Mouse (Mus musculus): ENCODE measurements around the gene Chchd6. TPM values are rescaled to one million over a fixed set of nuclear protein-coding genes. Genes with fewer than 3 reads are reported as not detected.
A peak's percentile ranks its signal among the peaks of the same experiment; 100 is the strongest.

Chchd6 gene
- polyA plus RNA-seq, 1 experiment = 60.1 TPM

DNA sequence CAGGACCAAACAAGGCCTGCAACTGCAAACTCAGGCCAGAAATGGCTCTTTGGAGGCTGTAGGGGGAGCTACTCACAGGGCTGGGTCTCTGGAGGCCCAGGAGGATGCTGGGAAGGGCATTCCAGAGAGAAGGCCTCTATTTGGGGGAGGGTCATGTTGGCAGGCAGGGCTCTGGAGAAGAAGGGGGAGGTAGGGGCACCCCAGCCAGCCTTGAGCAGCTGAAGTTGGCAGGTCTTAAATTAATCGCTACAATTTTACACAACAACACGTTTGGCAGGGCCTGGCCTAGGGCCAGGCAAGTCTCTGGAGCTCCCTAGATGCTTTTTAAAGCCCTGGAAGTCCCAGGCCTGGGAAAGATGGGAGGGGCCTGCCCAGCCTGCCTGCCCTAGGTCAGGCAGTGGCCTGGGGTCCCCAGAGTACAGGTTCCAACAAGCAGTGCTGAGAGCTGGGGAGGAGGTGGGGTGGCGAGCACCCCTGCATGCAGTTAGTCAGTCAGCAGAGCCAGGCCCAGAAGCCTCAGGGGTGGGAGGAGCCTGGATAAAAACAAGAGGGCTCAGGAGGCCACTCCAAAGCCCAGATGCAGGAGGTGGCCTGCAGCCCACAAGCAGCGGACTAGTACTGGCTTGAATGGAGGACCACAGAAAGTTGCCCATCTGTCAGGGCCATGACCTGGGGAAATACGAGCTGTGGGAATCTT is 243.9 kb downstream of the Chchd6 start:
- DNase-seq = peak; percentile 47
- 32% methylated on average over 5 of the region's 5 CpGs for WGBS
- Histone ChIP-seq H3K4me1 (ENCODE audit: control insufficient read depth, insufficient read depth, low read length) (peaks cover 31% of the 10 kb centered on the region), H3K4me3 (replicated peaks; ENCODE audit: extremely low read depth, low read depth, low read length) (no peak overlapping the region)
- peak; percentile 22; the same call in 1 of the 2 replicates for TF ChIP-seq CTCF (IDR thresholded peaks at IDR 0.05; ENCODE audit: insufficient read depth, low read length)
- TF ChIP-seq POLR2A (IDR thresholded peaks at IDR 0.05; ENCODE audit: borderline replicate concordance, extremely low read depth, low read depth, low read length) = no peak

DNA sequence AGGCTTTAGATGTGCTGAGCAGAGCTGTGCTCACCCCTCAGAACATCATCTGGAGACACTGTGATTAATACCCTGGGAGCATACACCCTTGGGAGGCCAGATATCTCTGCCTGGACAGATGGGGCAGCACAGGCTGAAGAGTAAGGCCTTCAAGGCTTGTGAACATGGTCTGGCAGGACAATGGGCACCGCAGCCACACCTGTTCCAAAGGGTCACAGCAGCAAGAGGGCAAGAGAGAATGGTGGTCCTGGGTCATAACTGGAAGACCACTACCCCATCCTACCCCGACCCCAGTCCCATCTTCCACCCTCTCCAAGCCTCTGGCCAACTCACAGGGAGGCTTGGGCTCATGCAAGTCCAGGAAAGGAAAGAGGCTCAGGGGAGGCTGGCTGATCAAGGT is 244.9 kb downstream of the Chchd6 start:
- no peak for DNase-seq
- TF ChIP-seq POLR2A (IDR thresholded peaks at IDR 0.05; ENCODE audit: borderline replicate concordance, extremely low read depth, low read depth, low read length) (no peak), CTCF (IDR thresholded peaks at IDR 0.05; ENCODE audit: insufficient read depth, low read length) (no peak)
- peaks cover 35% of the 10 kb centered on the region for H3K4me1 ChIP-seq (ENCODE audit: control insufficient read depth, insufficient read depth, low read length)
- no peak overlapping the region for H3K4me3 ChIP-seq (replicated peaks; ENCODE audit: extremely low read depth, low read depth, low read length)
- 98% methylated on average over 2 of the region's 2 CpGs for WGBS

DNA sequence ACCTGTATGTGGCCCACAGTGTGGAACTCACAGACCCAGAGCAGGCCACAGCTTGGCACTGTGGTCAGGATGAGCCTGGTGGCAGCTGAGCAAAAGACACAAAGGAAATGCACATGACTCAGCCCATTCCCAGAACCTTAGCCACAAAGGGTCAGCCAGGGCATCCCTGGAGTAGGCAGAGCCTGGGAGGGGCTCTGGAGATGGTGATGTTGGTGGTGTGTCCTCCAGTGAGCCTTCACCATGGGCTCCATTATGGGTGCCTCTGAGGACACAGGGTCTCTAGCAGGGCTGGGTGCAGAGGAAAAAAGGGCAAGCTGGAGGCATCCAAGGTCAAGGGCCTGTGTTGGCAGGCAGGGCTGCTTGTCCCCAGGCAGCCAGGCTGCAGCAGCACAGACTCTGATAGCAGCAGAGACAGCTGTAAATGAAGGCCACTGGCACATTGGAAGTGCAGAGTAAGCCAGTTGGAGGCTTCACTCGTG is 245.4 kb downstream of the Chchd6 start:
- TF ChIP-seq CTCF (IDR thresholded peaks at IDR 0.05; ENCODE audit: insufficient read depth, low read length) (0 out of 2 replicates have a peak, but pooled peaks have one; percentile 6), POLR2A (IDR thresholded peaks at IDR 0.05; ENCODE audit: borderline replicate concordance, extremely low read depth, low read depth, low read length) (0 out of 2 replicates have a peak, but pooled peaks have one; percentile 6)
- DNase-seq = no peak
- WGBS = 50% methylated on average over 1 of the region's 1 CpGs
- no peak overlapping the region for H3K4me3 ChIP-seq (replicated peaks; ENCODE audit: extremely low read depth, low read depth, low read length)
- peaks cover 40% of the 10 kb centered on the region for H3K4me1 ChIP-seq (ENCODE audit: control insufficient read depth, insufficient read depth, low read length)

DNA sequence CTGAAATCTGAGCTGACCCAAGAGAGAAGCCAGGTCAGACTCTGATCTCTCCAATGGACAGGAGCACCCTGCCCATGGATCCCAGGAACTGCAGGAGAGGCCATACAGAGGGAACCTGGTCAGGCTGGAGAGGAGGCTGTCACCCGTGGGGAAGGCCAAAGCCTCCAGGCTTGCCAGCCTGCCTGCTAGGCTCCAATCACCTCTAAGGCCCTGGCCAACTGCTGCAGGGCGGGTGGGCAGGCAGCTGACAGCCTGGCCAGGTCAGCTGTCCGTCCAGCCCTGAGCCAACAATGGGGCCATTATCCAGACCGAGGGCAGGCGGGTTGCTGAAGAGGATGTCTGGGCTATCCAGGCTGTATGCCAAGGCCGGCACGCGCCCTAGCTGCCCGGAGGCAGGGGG is 247.1 kb downstream of the Chchd6 start:
- Histone ChIP-seq H3K4me3 (replicated peaks; ENCODE audit: extremely low read depth, low read depth, low read length) (no peak overlapping the region), H3K4me1 (ENCODE audit: control insufficient read depth, insufficient read depth, low read length) (peaks cover 42% of the 10 kb centered on the region)
- no peak for DNase-seq
- 37% methylated on average over 9 of the region's 9 CpGs for WGBS
- no peak for TF ChIP-seq POLR2A (IDR thresholded peaks at IDR 0.05; ENCODE audit: borderline replicate concordance, extremely low read depth, low read depth, low read length)
- TF ChIP-seq CTCF (IDR thresholded peaks at IDR 0.05; ENCODE audit: insufficient read depth, low read length) = no peak

DNA sequence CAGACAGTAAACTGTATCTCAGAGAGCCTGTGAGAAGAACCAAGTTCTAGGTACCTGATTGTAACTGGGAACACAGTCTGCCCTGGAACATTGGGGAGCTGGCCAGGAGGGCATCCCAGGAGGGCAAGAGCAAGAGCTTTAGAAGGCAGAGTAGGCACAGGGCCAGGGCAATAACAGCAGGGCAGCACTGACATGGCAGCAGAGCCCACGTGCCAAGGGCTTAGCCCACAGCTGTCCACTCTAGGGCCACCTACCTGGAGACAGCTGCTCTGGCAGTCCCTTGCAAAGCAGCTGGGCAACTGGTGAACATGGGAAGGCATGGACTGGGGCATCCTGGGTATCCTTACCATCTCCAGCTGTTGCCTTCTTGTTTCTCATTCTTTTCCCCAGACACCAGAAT is 247.7 kb downstream of the Chchd6 start:
- DNase-seq = no peak
- Histone ChIP-seq H3K4me3 (replicated peaks; ENCODE audit: extremely low read depth, low read depth, low read length) (no peak overlapping the region), H3K4me1 (ENCODE audit: control insufficient read depth, insufficient read depth, low read length) (peaks cover 38% of the 10 kb centered on the region)
- 58% methylated on average over 1 of the region's 1 CpGs for WGBS
- TF ChIP-seq CTCF (IDR thresholded peaks at IDR 0.05; ENCODE audit: insufficient read depth, low read length) (no peak), POLR2A (IDR thresholded peaks at IDR 0.05; ENCODE audit: borderline replicate concordance, extremely low read depth, low read depth, low read length) (no peak)

DNA sequence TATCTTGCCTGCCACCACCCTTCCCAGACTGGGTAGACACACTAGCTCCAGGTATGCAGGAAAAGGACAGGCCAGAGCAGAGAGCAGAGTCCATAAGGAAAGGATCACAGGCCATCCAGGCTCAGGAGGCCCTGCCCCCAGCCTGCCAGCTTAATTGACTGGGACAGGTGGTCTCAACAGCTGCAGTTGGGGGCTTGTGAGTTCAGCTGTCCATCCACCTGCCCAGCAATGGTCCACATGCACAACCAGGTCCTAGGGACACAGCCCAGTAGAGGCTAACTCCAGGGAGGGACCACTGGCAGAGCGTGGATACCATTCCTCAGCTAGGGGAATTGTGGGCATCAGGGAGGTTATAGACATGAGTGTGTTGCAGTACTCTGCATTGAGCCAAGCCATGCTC is 249.6 kb downstream of the Chchd6 start:
- Histone ChIP-seq H3K4me3 (replicated peaks; ENCODE audit: extremely low read depth, low read depth, low read length) (no peak overlapping the region), H3K4me1 (ENCODE audit: control insufficient read depth, insufficient read depth, low read length) (peaks cover 32% of the 10 kb centered on the region)
- TF ChIP-seq CTCF (IDR thresholded peaks at IDR 0.05; ENCODE audit: insufficient read depth, low read length) (no peak), POLR2A (IDR thresholded peaks at IDR 0.05; ENCODE audit: borderline replicate concordance, extremely low read depth, low read depth, low read length) (no peak)
- DNase-seq = no peak
- WGBS = 97% methylated on average over 1 of the region's 1 CpGs

DNA sequence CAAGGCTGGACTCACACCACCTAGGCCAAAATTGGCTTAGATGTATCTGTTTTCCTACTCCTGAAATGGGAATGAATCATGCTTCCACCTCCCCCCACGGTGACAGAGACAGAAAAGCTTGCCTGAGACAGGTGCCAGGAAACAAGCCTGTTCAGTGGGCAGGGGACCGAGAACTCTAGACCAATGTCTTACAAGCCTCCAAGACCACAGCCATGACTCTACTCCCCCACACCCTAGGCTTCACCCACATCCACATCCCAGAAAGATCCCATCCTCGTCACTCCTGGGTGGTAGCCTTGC is 250.0 kb downstream of the Chchd6 start:
- TF ChIP-seq POLR2A (IDR thresholded peaks at IDR 0.05; ENCODE audit: borderline replicate concordance, extremely low read depth, low read depth, low read length) (no peak), CTCF (IDR thresholded peaks at IDR 0.05; ENCODE audit: insufficient read depth, low read length) (no peak)
- peaks cover 28% of the 10 kb centered on the region for H3K4me1 ChIP-seq (ENCODE audit: control insufficient read depth, insufficient read depth, low read length)
- DNase-seq = no peak
- H3K4me3 ChIP-seq (replicated peaks; ENCODE audit: extremely low read depth, low read depth, low read length) = no peak overlapping the region
- 34% methylated on average over 3 of the region's 3 CpGs for WGBS

DNA sequence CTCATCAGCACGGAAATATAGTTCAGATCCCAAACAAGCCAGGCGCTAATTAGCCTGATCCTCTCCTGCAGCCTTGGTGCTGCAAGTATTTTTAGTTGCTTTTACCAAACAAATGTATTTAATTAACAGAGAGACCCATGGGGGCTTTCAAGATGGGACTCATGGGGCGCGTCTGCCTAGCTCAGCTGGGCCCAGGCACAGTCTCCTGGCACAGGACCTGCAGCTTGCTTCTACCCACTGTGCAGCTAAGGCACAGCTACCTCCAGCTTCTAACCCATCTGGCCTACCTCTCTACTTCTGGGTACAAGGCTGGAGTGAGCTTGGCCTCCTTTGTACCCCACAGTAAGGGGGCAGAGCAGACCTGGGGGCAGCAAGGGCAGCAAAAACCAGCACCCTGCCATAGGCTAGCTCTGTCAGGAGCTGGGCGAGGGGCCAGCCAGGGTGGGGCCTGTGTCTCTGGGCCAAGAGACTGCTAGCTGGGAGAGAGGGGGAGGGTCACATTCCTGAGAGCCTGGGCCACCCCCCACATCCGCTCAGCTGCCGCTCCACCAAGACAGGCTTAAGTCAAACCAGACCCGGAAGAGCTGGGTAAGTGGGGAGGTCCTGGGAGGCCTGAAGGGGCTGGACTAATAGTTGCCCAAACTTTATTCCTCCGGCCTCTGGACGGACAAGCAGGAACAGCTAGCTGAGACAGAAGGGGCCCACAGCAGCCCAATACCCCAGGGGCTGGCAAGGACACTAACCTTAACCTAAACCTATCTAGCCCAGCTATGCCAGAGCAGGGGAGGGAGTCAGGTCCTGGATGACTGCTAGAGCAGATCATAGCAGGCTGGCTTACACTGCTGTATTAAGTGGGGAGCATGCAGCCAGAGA is 250.6 kb downstream of the Chchd6 start:
- H3K4me1 ChIP-seq (ENCODE audit: control insufficient read depth, insufficient read depth, low read length) = peaks cover 22% of the 10 kb centered on the region
- peak; percentile 84 for DNase-seq
- TF ChIP-seq CTCF (IDR thresholded peaks at IDR 0.05; ENCODE audit: insufficient read depth, low read length) (no peak), POLR2A (IDR thresholded peaks at IDR 0.05; ENCODE audit: borderline replicate concordance, extremely low read depth, low read depth, low read length) (no peak)
- WGBS = 25% methylated on average over 10 of the region's 10 CpGs
- H3K4me3 ChIP-seq (replicated peaks; ENCODE audit: extremely low read depth, low read depth, low read length) = no peak overlapping the region

DNA sequence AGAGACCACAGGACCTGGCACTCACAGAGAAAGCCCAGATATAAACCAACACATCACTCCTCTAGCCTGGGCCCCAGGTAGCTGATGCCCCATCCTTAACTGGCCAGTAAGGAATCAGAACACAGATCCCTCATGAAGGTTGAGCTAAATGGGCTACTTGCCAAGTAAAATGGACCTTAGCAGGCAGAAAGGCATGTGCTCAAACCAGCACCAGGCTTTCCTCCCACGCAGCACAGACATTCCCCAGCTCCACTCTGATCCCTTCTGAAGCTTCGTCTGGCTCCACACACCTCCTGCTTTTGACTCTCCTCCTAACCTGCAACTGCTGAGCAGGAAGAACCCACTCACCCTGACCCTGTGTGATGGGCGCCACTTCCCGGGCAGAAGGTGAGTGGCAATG is 253.5 kb downstream of the Chchd6 start:
- peaks cover 15% of the 10 kb centered on the region for H3K4me1 ChIP-seq (ENCODE audit: control insufficient read depth, insufficient read depth, low read length)
- TF ChIP-seq CTCF (IDR thresholded peaks at IDR 0.05; ENCODE audit: insufficient read depth, low read length) (no peak), POLR2A (IDR thresholded peaks at IDR 0.05; ENCODE audit: borderline replicate concordance, extremely low read depth, low read depth, low read length) (no peak)
- H3K4me3 ChIP-seq (replicated peaks; ENCODE audit: extremely low read depth, low read depth, low read length) = no peak overlapping the region
- no peak for DNase-seq
- whole genome bisulfite sequencing = 76% methylated on average over 4 of the region's 4 CpGs
